1 mouse cellular context compared by ENCODE assay signal in the genomic region with DNA sequence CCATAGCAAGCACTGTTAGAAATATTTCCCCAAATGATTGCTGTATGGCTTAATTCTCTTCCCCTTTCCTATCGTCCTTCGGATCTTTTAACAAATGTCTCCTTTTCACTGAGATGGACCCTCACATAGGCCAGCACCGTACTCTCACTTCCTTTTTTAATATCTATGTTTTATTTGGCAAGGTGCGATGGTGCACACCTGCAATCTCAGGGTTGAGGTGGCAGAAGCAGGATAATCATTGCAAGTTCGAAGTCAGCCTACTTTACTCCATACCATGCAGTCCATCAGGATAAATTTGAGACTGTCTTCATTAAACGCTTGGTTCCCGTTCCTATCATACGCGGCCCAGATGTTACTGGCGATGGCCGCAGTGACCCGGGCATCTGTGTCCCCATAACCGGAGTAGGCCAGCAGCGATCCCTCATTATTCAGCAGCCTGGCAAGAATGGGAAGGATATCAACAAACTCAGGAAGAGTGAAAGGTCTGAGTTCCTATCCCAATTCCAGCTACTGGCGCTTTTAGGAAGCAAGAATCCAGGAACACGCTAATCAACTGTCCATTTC.
A peak's percentile ranks its signal among the peaks of the same experiment; 100 is the strongest.
TF ChIP-seq lines count a peak whose summit lies in the region.

No protein-coding gene starts in this region.

TF ChIP-seq in CH12.LX, 34 proteins besides CTCF, POLR2A, EP300 and RAD21:
- TF ChIP-seq IRF4 (IDR thresholded peaks at IDR 0.05; ENCODE audit: low read depth, low read length) (peak; percentile 37; the same call in 1 of the 2 replicates), PAX5 (IDR thresholded peaks at IDR 0.05; ENCODE audit: low read length) (no peak)
TF ChIP-seq in CH12.LX: peak in this region for 1.
